15 mouse cellular contexts compared by ENCODE assay signal in genomic region chr10:110952271-110952670, GRCm38 (mm10). TPM values are rescaled to one million over a fixed set of nuclear protein-coding genes. Genes with fewer than 3 reads are reported as not detected.
DNase-seq lines count a peak whose midpoint lies in the region; ATAC-seq and TF ChIP-seq lines count a peak whose summit lies in the region.
"Had no signal": no experiment of that assay in that cellular context is flagged by ENCODE, and none has a peak within 500 bp of the region (broad histone marks: within the 10 kb centered on the region; RNA-seq: fewer than 3 reads in every experiment).

No protein-coding gene starts in this region.

- no peak for TF ChIP-seq CTCF in liver, postnatal 0 days (IDR thresholded peaks at IDR 0.05; ENCODE audit: low read depth)

- no peak overlapping the region for H3K4me3 ChIP-seq in heart, embryonic 13.5 days
- no peak overlapping the region for H3K4me3 ChIP-seq in heart, embryonic 10.5 days
- H3K4me3 ChIP-seq in kidney, embryonic 14.5 days (ENCODE audit: low read length), result no peak overlapping the region
- no peak overlapping the region for H3K4me3 ChIP-seq in liver, postnatal 0 days (ENCODE audit: low read depth, low read length)
- H3K4me3 ChIP-seq in liver, embryonic 12.5 days, result no peak overlapping the region
- no peak overlapping the region for H3K4me3 ChIP-seq in stomach, embryonic 15.5 days (replicated peaks)
- H3K4me3 ChIP-seq: embryonic facial prominence, embryonic 12.5 days; heart, embryonic 12.5 days; neural tube, embryonic 12.5 days had no signal

- TF ChIP-seq EP300 in liver, postnatal 0 days (IDR thresholded peaks at IDR 0.05; ENCODE audit: low read depth), result no peak

- no peak overlapping the region for H3K9ac ChIP-seq in heart, embryonic 13.5 days
- H3K9ac ChIP-seq in kidney, embryonic 14.5 days (ENCODE audit: low read depth, low read length), result no peak overlapping the region
- no peak overlapping the region for H3K9ac ChIP-seq in liver, postnatal 0 days (replicated peaks)
- no peak overlapping the region for H3K9ac ChIP-seq in liver, embryonic 12.5 days
- H3K9ac ChIP-seq in stomach, embryonic 15.5 days, result no peak overlapping the region
- H3K9ac ChIP-seq: embryonic facial prominence, embryonic 12.5 days; heart, embryonic 12.5 days; liver, embryonic 14.5 days; neural tube, embryonic 12.5 days had no signal

- WGBS in heart, embryonic 13.5 days, result 85% methylated on average over 8 of the region's 8 CpGs
- 87% methylated on average over 8 of the region's 8 CpGs for WGBS in heart, embryonic 10.5 days
- WGBS in kidney, embryonic 14.5 days, result 83% methylated on average over 8 of the region's 8 CpGs
- 82% methylated on average over 8 of the region's 8 CpGs for WGBS in liver, postnatal 0 days (ENCODE audit: insufficient replicate concordance)
- 75% methylated on average over 8 of the region's 8 CpGs for WGBS in liver, embryonic 12.5 days (ENCODE audit: insufficient replicate concordance)
- WGBS in stomach, embryonic 15.5 days, result 77% methylated on average over 8 of the region's 8 CpGs

- H3K27ac ChIP-seq in heart, embryonic 13.5 days (replicated peaks), result peak overlapping the region; percentile 86
- no peak overlapping the region for H3K27ac ChIP-seq in heart, embryonic 10.5 days
- H3K27ac ChIP-seq in kidney, embryonic 14.5 days (ENCODE audit: low read depth, low read length), result peak overlapping the region; percentile 42; the same call in 1 of the 2 replicates
- H3K27ac ChIP-seq in liver, postnatal 0 days (ENCODE audit: low read depth), result peak overlapping the region; percentile 58
- H3K27ac ChIP-seq in liver, embryonic 12.5 days, result no peak overlapping the region
- H3K27ac ChIP-seq in stomach, embryonic 15.5 days, result 0 out of 2 replicates have a peak overlapping the region, but pooled peaks have one; percentile 57
- H3K27ac ChIP-seq: embryonic facial prominence, embryonic 12.5 days; liver, embryonic 14.5 days; neural tube, embryonic 12.5 days had no signal

- peaks cover 23% of the 10 kb centered on the region for H3K4me1 ChIP-seq in heart, embryonic 13.5 days
- H3K4me1 ChIP-seq in heart, embryonic 10.5 days, result no peaks in the 10 kb centered on the region; the same call in 1 of the 2 replicates
- no peaks in the 10 kb centered on the region for H3K4me1 ChIP-seq in kidney, embryonic 14.5 days (ENCODE audit: control insufficient read depth, insufficient read depth, low read length)
- H3K4me1 ChIP-seq in liver, postnatal 0 days (ENCODE audit: insufficient read depth), result no peaks in the 10 kb centered on the region
- H3K4me1 ChIP-seq in liver, embryonic 12.5 days, result no peaks in the 10 kb centered on the region
- H3K4me1 ChIP-seq in stomach, embryonic 15.5 days, result peaks cover 2% of the 10 kb centered on the region; the same call in 1 of the 2 replicates
- H3K4me1 ChIP-seq: embryonic facial prominence, embryonic 12.5 days; neural tube, embryonic 12.5 days had no signal

- H3K4me2 ChIP-seq in heart, embryonic 13.5 days, result no peak overlapping the region
- no peak overlapping the region for H3K4me2 ChIP-seq in kidney, embryonic 14.5 days (replicated peaks; ENCODE audit: low read depth, low read length)
- H3K4me2 ChIP-seq in liver, postnatal 0 days (ENCODE audit: low read depth, low read length), result no peak overlapping the region
- no peak overlapping the region for H3K4me2 ChIP-seq in liver, embryonic 12.5 days
- no peak overlapping the region for H3K4me2 ChIP-seq in stomach, embryonic 15.5 days
- H3K4me2 ChIP-seq: embryonic facial prominence, embryonic 12.5 days; heart, embryonic 12.5 days; neural tube, embryonic 12.5 days had no signal

- DNase-seq in heart, embryonic 10.5 days (ENCODE audit: low spot score), result no peak
- no peak for DNase-seq in kidney, adult 18-20 months
- no peak for DNase-seq in liver, postnatal 0 days
- no peak for DNase-seq in urinary bladder, postnatal 4 days (ENCODE audit: low spot score in 2 of 2)
- DNase-seq: cerebellum, adult 9-10 months; thymus, postnatal 36 days had no signal

- H3K27me3 ChIP-seq in heart, embryonic 13.5 days (replicated peaks), result no peaks in the 10 kb centered on the region
- no peaks in the 10 kb centered on the region for H3K27me3 ChIP-seq in heart, embryonic 10.5 days (ENCODE audit: insufficient read depth, poor library complexity, severe bottlenecking)
- H3K27me3 ChIP-seq in kidney, embryonic 14.5 days (ENCODE audit: control insufficient read depth, insufficient read depth, low read length), result no peaks in the 10 kb centered on the region
- H3K27me3 ChIP-seq in liver, postnatal 0 days (ENCODE audit: insufficient read depth, low read length), result no peaks in the 10 kb centered on the region
- no peaks in the 10 kb centered on the region for H3K27me3 ChIP-seq in liver, embryonic 12.5 days (replicated peaks)
- H3K27me3 ChIP-seq in stomach, embryonic 15.5 days (replicated peaks), result no peaks in the 10 kb centered on the region
- H3K27me3 ChIP-seq: embryonic facial prominence, embryonic 12.5 days; heart, embryonic 12.5 days; neural tube, embryonic 12.5 days; Patski had no signal

- peaks cover 52% of the 10 kb centered on the region for H3K36me3 ChIP-seq in heart, embryonic 13.5 days
- peaks cover 56% of the 10 kb centered on the region for H3K36me3 ChIP-seq in heart, embryonic 10.5 days
- H3K36me3 ChIP-seq in kidney, embryonic 14.5 days (ENCODE audit: control insufficient read depth, insufficient read depth, low read length), result peaks cover 27% of the 10 kb centered on the region
- H3K36me3 ChIP-seq in liver, postnatal 0 days (replicated peaks; ENCODE audit: insufficient read depth, low read length), result peaks cover 26% of the 10 kb centered on the region
- H3K36me3 ChIP-seq in liver, embryonic 12.5 days, result peaks cover 42% of the 10 kb centered on the region
- H3K36me3 ChIP-seq in stomach, embryonic 15.5 days, result no peaks in the 10 kb centered on the region; the same call in 1 of the 2 replicates

- H3K9me3 ChIP-seq in heart, embryonic 13.5 days, result no peaks in the 10 kb centered on the region
- no peaks in the 10 kb centered on the region for H3K9me3 ChIP-seq in heart, embryonic 10.5 days
- no peaks in the 10 kb centered on the region for H3K9me3 ChIP-seq in kidney, embryonic 14.5 days (ENCODE audit: control insufficient read depth, low read length)
- H3K9me3 ChIP-seq in liver, postnatal 0 days (ENCODE audit: low read length), result no peaks in the 10 kb centered on the region
- H3K9me3 ChIP-seq in liver, embryonic 12.5 days (replicated peaks), result no peaks in the 10 kb centered on the region
- no peaks in the 10 kb centered on the region for H3K9me3 ChIP-seq in stomach, embryonic 15.5 days
- H3K9me3 ChIP-seq: embryonic facial prominence, embryonic 12.5 days; heart, embryonic 12.5 days; neural tube, embryonic 12.5 days had no signal

- ATAC-seq in heart, embryonic 13.5 days (ENCODE audit: extremely low read depth, insufficient number of reproducible peaks, low FRiP score, low TSS enrichment), result no peak
- no peak for ATAC-seq in kidney, embryonic 14.5 days (ENCODE audit: low FRiP score, low TSS enrichment)
- no peak for ATAC-seq in liver, postnatal 0 days
- ATAC-seq in liver, embryonic 12.5 days, result no peak
- ATAC-seq in stomach, embryonic 15.5 days (ENCODE audit: insufficient read depth, low FRiP score, low read depth), result no peak

RNA-seq across cellular contexts. Expression of gene Csrp2, which starts 32.7 kb away (rescaled TPM):
- 377 and 414 TPM in 2 replicates for polyA plus RNA-seq in heart, embryonic 13.5 days (2015; fragmentation: Nextera tagmentation; extraction: Ambion mirVana)
- 400 and 430 TPM in 2 replicates for polyA plus RNA-seq in heart, embryonic 10.5 days (2016; fragmentation: Nextera tagmentation; extraction: Ambion mirVana)
- 157 and 158 TPM in 2 replicates for polyA plus RNA-seq in kidney, embryonic 14.5 days (2014; fragmentation: Nextera tagmentation; extraction: Ambion mirVana)
- polyA plus RNA-seq in liver, postnatal 0 days (2015; fragmentation: Nextera tagmentation; extraction: Ambion mirVana), result 19.2 and 21.2 TPM in 2 replicates
- polyA plus RNA-seq in liver, embryonic 12.5 days (2016; fragmentation: Nextera tagmentation; extraction: Ambion mirVana), result 26.2 and 27.5 TPM in 2 replicates
- 224 and 252 TPM in 2 replicates for polyA plus RNA-seq in stomach, embryonic 15.5 days (2015; fragmentation: Nextera tagmentation; extraction: Ambion mirVana)

RNA-seq across cellular contexts. Expression of gene Zdhhc17, which starts 57.7 kb away (rescaled TPM):
- 15.4 and 17.6 TPM in 2 replicates for polyA plus RNA-seq in heart, embryonic 13.5 days (2015; fragmentation: Nextera tagmentation; extraction: Ambion mirVana)
- 20.9 and 21.7 TPM in 2 replicates for polyA plus RNA-seq in heart, embryonic 10.5 days (2016; fragmentation: Nextera tagmentation; extraction: Ambion mirVana)
- 18.2 and 33.5 TPM in 2 replicates for polyA plus RNA-seq in kidney, embryonic 14.5 days (2014; fragmentation: Nextera tagmentation; extraction: Ambion mirVana)
- polyA plus RNA-seq in liver, postnatal 0 days (2015; fragmentation: Nextera tagmentation; extraction: Ambion mirVana), result 4.1 and 4.9 TPM in 2 replicates
- polyA plus RNA-seq in liver, embryonic 12.5 days (2016; fragmentation: Nextera tagmentation; extraction: Ambion mirVana), result 7.7 and 9.1 TPM in 2 replicates
- polyA plus RNA-seq in stomach, embryonic 15.5 days (2015; fragmentation: Nextera tagmentation; extraction: Ambion mirVana), result 17.5 and 17.6 TPM in 2 replicates

Comparison
In these comparisons a context has a peak if more than half of its experiments do, and no peak if none do; other contexts are left out.
1. H3K27ac ChIP-seq: peak in heart, embryonic 13.5 days (single experiment), kidney, embryonic 14.5 days (single experiment), liver, postnatal 0 days (single experiment) and stomach, embryonic 15.5 days (single experiment); none in heart, embryonic 10.5 days (single experiment) and liver, embryonic 12.5 days (single experiment).